12 mouse cellular contexts compared by ENCODE assay signal in the genomic region with DNA sequence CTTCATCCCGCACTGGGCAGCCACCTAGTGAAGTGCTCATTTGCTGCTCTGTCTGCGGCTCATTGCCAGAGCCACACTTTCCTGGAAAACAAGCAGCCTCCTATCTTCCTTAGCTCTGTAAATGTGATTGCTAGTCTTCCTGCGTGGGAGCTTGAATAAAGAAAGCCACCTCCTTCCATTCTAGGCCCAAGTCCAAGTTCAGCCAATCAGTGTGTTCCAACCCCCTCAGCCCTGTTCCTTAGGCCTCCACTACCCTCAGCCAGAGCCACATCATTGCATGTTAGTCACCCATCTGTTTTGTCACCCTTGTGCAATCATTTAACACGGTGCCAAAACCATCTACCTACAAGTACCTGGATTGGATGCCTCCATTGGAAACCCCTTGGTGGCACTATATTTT.
A peak's percentile ranks its signal among the peaks of the same experiment; 100 is the strongest.
DNase-seq lines count a peak whose midpoint lies in the region; ATAC-seq and TF ChIP-seq lines count a peak whose summit lies in the region.
"Had no signal": no experiment of that assay in that cellular context is flagged by ENCODE, and none has a peak within 500 bp of the region (broad histone marks: within the 10 kb centered on the region; RNA-seq: fewer than 3 reads in every experiment).

No protein-coding gene starts in this region.

- no peak overlapping the region for H3K4me2 ChIP-seq in lung, postnatal 0 days (replicated peaks; ENCODE audit: low read depth, low read length)
- no peak overlapping the region for H3K4me2 ChIP-seq in midbrain, embryonic 15.5 days

- WGBS in lung, postnatal 0 days, result 60% methylated on average over 4 of the region's 4 CpGs
- 50% methylated on average over 4 of the region's 4 CpGs for WGBS in lung, adult 2 months
- WGBS in midbrain, embryonic 15.5 days, result 85% methylated on average over 4 of the region's 4 CpGs

- H3K4me1 ChIP-seq in lung, postnatal 0 days (ENCODE audit: insufficient read depth, low read depth, low read length), result no peaks in the 10 kb centered on the region
- peaks cover 9% of the 10 kb centered on the region for H3K4me1 ChIP-seq in lung, adult 2 months (ENCODE audit: control insufficient read depth, insufficient read depth, low read length)
- no peaks in the 10 kb centered on the region for H3K4me1 ChIP-seq in midbrain, embryonic 15.5 days

- H3K9ac ChIP-seq in lung, postnatal 0 days (replicated peaks; ENCODE audit: low read depth), result no peak overlapping the region
- no peak overlapping the region for H3K9ac ChIP-seq in midbrain, embryonic 15.5 days

- H3K4me3 ChIP-seq in lung, postnatal 0 days (ENCODE audit: low read depth, low read length), result no peak overlapping the region
- H3K4me3 ChIP-seq in lung, adult 2 months (replicated peaks; ENCODE audit: extremely low read depth, low read depth, low read length), result no peak overlapping the region
- no peak overlapping the region for H3K4me3 ChIP-seq in midbrain, embryonic 15.5 days
- H3K4me3 ChIP-seq: myocyte had no signal

- no peaks in the 10 kb centered on the region for H3K9me3 ChIP-seq in lung, postnatal 0 days (ENCODE audit: low read length)
- no peaks in the 10 kb centered on the region for H3K9me3 ChIP-seq in midbrain, embryonic 15.5 days

- no peaks in the 10 kb centered on the region for H3K36me3 ChIP-seq in lung, postnatal 0 days (ENCODE audit: insufficient read depth, low read length)
- no peaks in the 10 kb centered on the region for H3K36me3 ChIP-seq in midbrain, embryonic 15.5 days (replicated peaks)

- TF ChIP-seq CTCF in lung, postnatal 0 days (IDR thresholded peaks at IDR 0.05), result no peak
- TF ChIP-seq CTCF in lung, adult 2 months (IDR thresholded peaks at IDR 0.05; ENCODE audit: insufficient read depth, low read length), result no peak

- no peak for TF ChIP-seq EP300 in lung, postnatal 0 days (IDR thresholded peaks at IDR 0.05)

- TF ChIP-seq POLR2A in lung, adult 2 months (IDR thresholded peaks at IDR 0.05; ENCODE audit: borderline replicate concordance, extremely low read depth, low read depth, low read length), result no peak

- ATAC-seq in lung, postnatal 0 days, result no peak
- ATAC-seq in midbrain, embryonic 15.5 days (replicated peaks), result no peak

- peak; percentile 56 to 68 for DNase-seq in frontal cortex, postnatal 36 days (ENCODE audit: low spot score in 2 of 2)
- no peak for DNase-seq in frontal cortex, postnatal 10 days (ENCODE audit: low spot score in 2 of 2)
- peak; percentile 21 for DNase-seq in lung, postnatal 0 days (ENCODE audit: low spot score)
- DNase-seq in lung, adult 2 months, result no peak
- DNase-seq in fat pad, adult 2 months (ENCODE audit: extremely low read depth, low read depth, low spot score), result peak; percentile 90
- peak; percentile 6 for DNase-seq in right cerebral cortex, postnatal 14 days
- DNase-seq in gastrocnemius, adult 18-20 months (ENCODE audit: low spot score), result no peak
- DNase-seq: cerebellum, adult 8-10 months; gastrocnemius, postnatal 10 days; kidney, adult 11 months had no signal

- H3K27me3 ChIP-seq in lung, postnatal 0 days (replicated peaks; ENCODE audit: insufficient read depth, low read length), result no peaks in the 10 kb centered on the region
- no peaks in the 10 kb centered on the region for H3K27me3 ChIP-seq in midbrain, embryonic 15.5 days (replicated peaks)

- H3K27ac ChIP-seq in lung, postnatal 0 days (ENCODE audit: low read length), result no peak overlapping the region
- no peak overlapping the region for H3K27ac ChIP-seq in midbrain, embryonic 15.5 days

Comparison
In these comparisons a context has a peak if more than half of its experiments do, and no peak if none do; other contexts are left out.
1. DNase-seq: peak in frontal cortex, postnatal 36 days (2 of 2), lung, postnatal 0 days (single experiment), fat pad, adult 2 months (single experiment) and right cerebral cortex, postnatal 14 days (single experiment); none in frontal cortex, postnatal 10 days (0 of 2), lung, adult 2 months (single experiment) and gastrocnemius, adult 18-20 months (single experiment).